Mouse (Mus musculus) embryonic facial prominence, embryonic 11.5 days (tissue): ENCODE measurements around the gene Sbf1. TPM values are rescaled to one million over a fixed set of nuclear protein-coding genes. Genes with fewer than 3 reads are reported as not detected.

Source experiments
- ATAC-seq: fragments of 200-750 bp; cut with Nextera tagmentation; replicated peaks from 2 replicates; pipeline ENCODE4 v1.8.0; 2017; ENCODE audit warnings: low read depth; ENCODE audit not compliant: insufficient number of reproducible peaks, low FRiP score, low TSS enrichment
- DNase-seq: peaks from one replicate; pipeline ENCODE4 v3.0.0-alpha.2; 2015; ENCODE audit warnings: low spot score
- H3K27ac ChIP-seq: fragments of 300-500 bp; sonication (generic); replicated peaks from 2 replicates; pipeline ENCODE4 v1.5.1; 2014; ENCODE audit warnings: mild to moderate bottlenecking, low read depth, low read length, control low read depth
- H3K27me3 ChIP-seq: fragments of 300-500 bp; sonication (generic); 2 replicates; pipeline ENCODE4 v1.6.1; 2014; ENCODE audit warnings: mild to moderate bottlenecking, low read length, moderate library complexity, mixed read lengths; ENCODE audit not compliant: control insufficient read depth, insufficient read depth
- H3K36me3 ChIP-seq: fragments of 300-500 bp; sonication (generic); replicated peaks from 2 replicates; pipeline ENCODE4 v1.6.1; 2014; ENCODE audit warnings: low read depth, mild to moderate bottlenecking, low read length, moderate library complexity, mixed read lengths; ENCODE audit not compliant: control insufficient read depth, insufficient read depth
- H3K4me1 ChIP-seq: fragments of 300-500 bp; sonication (generic); 2 replicates; pipeline ENCODE4 v1.6.1; 2014; ENCODE audit warnings: low read length, mixed read lengths; ENCODE audit not compliant: control insufficient read depth, insufficient read depth
- H3K4me2 ChIP-seq: fragments of 300-500 bp; sonication (generic); 2 replicates; pipeline ENCODE4 v1.6.1; 2014; ENCODE audit warnings: low read depth, mild to moderate bottlenecking, control low read depth, low read length, moderate library complexity
- H3K4me3 ChIP-seq: fragments of 300-500 bp; sonication (generic); 2 replicates; pipeline ENCODE4 v1.5.1; 2014; ENCODE audit warnings: low read depth, low read length, control low read depth
- H3K9ac ChIP-seq: fragments of 300-500 bp; sonication (generic); replicated peaks from 2 replicates; pipeline ENCODE4 v1.6.1; 2014; ENCODE audit warnings: mild to moderate bottlenecking, control low read depth, low read length
- H3K9me3 ChIP-seq: fragments of 300-500 bp; sonication (generic); replicated peaks from 2 replicates; pipeline ENCODE4 v1.6.1; 2016; ENCODE audit warnings: mild to moderate bottlenecking, low read length, inconsistent platforms, mixed read lengths; ENCODE audit not compliant: control insufficient read depth
- WGBS: fragments of 180-500 bp; shearing (Covaris S2); extraction: QIAGEN DNeasy Blood & Tissue Kit; methylation state at CpG from one replicate; pipeline ENCODE4 v1.1.7; 2014; 5-methylcytosine and 5-hydroxymethylcytosine counted together
- polyA plus RNA-seq: library from polyadenylated mRNA; unstranded; fragments of >200 nt; fragmentation: Nextera tagmentation; extraction: Ambion mirVana; gene quantifications from 2 replicates; pipeline ENCODE4 v1.2.1, GENCODE M21; 2014

Gene Sbf1
- polyA plus RNA-seq, 1 experiment from 2014 or later = 39.0 TPM

- DNase-seq = no peak
- ATAC-seq = peak; percentile 33; the same call in 1 of the 2 replicates
- Histone ChIP-seq H3K4me1 (no peaks in the 10 kb centered on the region), H3K27me3 (no peaks in the 10 kb centered on the region), H3K27ac (no peak overlapping the region), H3K9ac (no peak overlapping the region), H3K4me2 (no peak overlapping the region), H3K4me3 (no peak overlapping the region), H3K36me3 (peaks cover 9% of the 10 kb centered on the region), H3K9me3 (no peaks in the 10 kb centered on the region)
- WGBS = 90% methylated on average over 23 of the region's 23 CpGs
These were observed 26.8 kb downstream of the Sbf1 start for GRCm38 (mm10) chr15:89288227-89288767.

GRCm38 (mm10) chr15:89286582-89286981 is 28.5 kb downstream of the Sbf1 start:
- Histone ChIP-seq H3K27me3 (no peaks in the 10 kb centered on the region), H3K27ac (no peak overlapping the region), H3K4me1 (no peaks in the 10 kb centered on the region), H3K4me3 (no peak overlapping the region), H3K9me3 (no peaks in the 10 kb centered on the region), H3K36me3 (peaks cover 4% of the 10 kb centered on the region), H3K4me2 (no peak overlapping the region), H3K9ac (no peak overlapping the region)
- DNase-seq (no peak), ATAC-seq (no peak)
- 89% methylated on average over 5 of the region's 5 CpGs for WGBS

GRCm38 (mm10) chr15:89286114-89286513 is 29.0 kb downstream of the Sbf1 start:
- Histone ChIP-seq H3K4me3 (no peak overlapping the region), H3K27me3 (no peaks in the 10 kb centered on the region), H3K27ac (no peak overlapping the region), H3K4me2 (no peak overlapping the region), H3K9me3 (no peaks in the 10 kb centered on the region), H3K36me3 (peaks cover 4% of the 10 kb centered on the region), H3K9ac (no peak overlapping the region), H3K4me1 (no peaks in the 10 kb centered on the region)
- 80% methylated on average over 7 of the region's 7 CpGs for WGBS
- ATAC-seq (no peak), DNase-seq (no peak)

GRCm38 (mm10) chr15:89285478-89285877 is 29.6 kb downstream of the Sbf1 start:
- H3K4me1 ChIP-seq = no peaks in the 10 kb centered on the region
- H3K4me2 ChIP-seq = no peak overlapping the region
- H3K9me3 ChIP-seq = no peaks in the 10 kb centered on the region
- ATAC-seq (no peak), DNase-seq (no peak)
- 90% methylated on average over 5 of the region's 5 CpGs for WGBS
- H3K9ac ChIP-seq = no peak overlapping the region
- H3K27me3 ChIP-seq = no peaks in the 10 kb centered on the region
- H3K27ac ChIP-seq = no peak overlapping the region
- H3K4me3 ChIP-seq = no peak overlapping the region
- H3K36me3 ChIP-seq = peaks cover 4% of the 10 kb centered on the region

GRCm38 (mm10) chr15:89285004-89285403 is 30.1 kb downstream of the Sbf1 start:
- DNase-seq (no peak), ATAC-seq (no peak)
- Histone ChIP-seq H3K9ac (no peak overlapping the region), H3K4me3 (no peak overlapping the region), H3K4me1 (no peaks in the 10 kb centered on the region), H3K27ac (no peak overlapping the region), H3K4me2 (no peak overlapping the region), H3K27me3 (no peaks in the 10 kb centered on the region), H3K9me3 (no peaks in the 10 kb centered on the region), H3K36me3 (peaks cover 8% of the 10 kb centered on the region)

- DNase-seq = no peak
- Histone ChIP-seq H3K9me3 (no peaks in the 10 kb centered on the region), H3K9ac (no peak overlapping the region), H3K27ac (no peak overlapping the region), H3K4me1 (no peaks in the 10 kb centered on the region), H3K4me3 (no peak overlapping the region), H3K36me3 (peaks cover 10% of the 10 kb centered on the region), H3K4me2 (no peak overlapping the region), H3K27me3 (no peaks in the 10 kb centered on the region)
- WGBS = 86% methylated on average over 2 of the region's 2 CpGs
- no peak for ATAC-seq
These were observed 31.0 kb downstream of the Sbf1 start for GRCm38 (mm10) chr15:89284094-89284493.

GRCm38 (mm10) chr15:89282546-89282945 is 32.6 kb downstream of the Sbf1 start:
- peaks cover 10% of the 10 kb centered on the region for H3K36me3 ChIP-seq
- H3K4me2 ChIP-seq = no peak overlapping the region
- H3K4me3 ChIP-seq = no peak overlapping the region
- no peaks in the 10 kb centered on the region for H3K4me1 ChIP-seq
- no peak overlapping the region for H3K27ac ChIP-seq
- no peaks in the 10 kb centered on the region for H3K27me3 ChIP-seq
- WGBS = 84% methylated on average over 6 of the region's 6 CpGs
- DNase-seq (no peak), ATAC-seq (no peak)
- no peak overlapping the region for H3K9ac ChIP-seq
- no peaks in the 10 kb centered on the region for H3K9me3 ChIP-seq

- H3K4me3 ChIP-seq = no peak overlapping the region
- no peak overlapping the region for H3K4me2 ChIP-seq
- H3K4me1 ChIP-seq = no peaks in the 10 kb centered on the region
- H3K27ac ChIP-seq = no peak overlapping the region
- H3K9me3 ChIP-seq = no peaks in the 10 kb centered on the region
- no peaks in the 10 kb centered on the region for H3K27me3 ChIP-seq
- ATAC-seq (no peak), DNase-seq (no peak)
- WGBS = 94% methylated on average over 4 of the region's 4 CpGs
- H3K9ac ChIP-seq = no peak overlapping the region
- H3K36me3 ChIP-seq = peaks cover 6% of the 10 kb centered on the region
These were observed 37.7 kb downstream of the Sbf1 start for GRCm38 (mm10) chr15:89277366-89277765.
